Mouse (Mus musculus): ENCODE data around the gene Mettl9. TPM values are rescaled to one million over a fixed set of nuclear protein-coding genes. Genes with fewer than 3 reads are reported as not detected.
A peak's percentile ranks its signal among the peaks of the same experiment; 100 is the strongest.
"Not testable (repeated sequence)": the region's sequence is repeated elsewhere in the genome, so short reads cannot be mapped to it uniquely, and the experiment has no call there.

Gene Mettl9
- 43.8 and 61.5 TPM in 2 replicates for total RNA-seq (2014; fragmentation: Nextera tagmentation)
- total RNA-seq (2017) = 62.1 and 72.0 TPM in 2 replicates

- ATAC-seq (replicated peaks; ENCODE audit: poor library complexity, severe bottlenecking) = peak; percentile 96
Measured at GRCm38 (mm10) chr7:121033856-121034652, at the start of gene Mettl9. TSS of gene Mettl9 (plus strand) at chr7:121034445.

GRCm38 (mm10) chr7:120991191-120991590 is 43.1 kb upstream of the Mettl9 start:
- ATAC-seq (replicated peaks; ENCODE audit: poor library complexity, severe bottlenecking) = no peak

- no peak for ATAC-seq (replicated peaks; ENCODE audit: poor library complexity, severe bottlenecking)
Measured at GRCm38 (mm10) chr7:120999021-120999530, 35.2 kb upstream of the Mettl9 start.

- no peak for ATAC-seq (replicated peaks; ENCODE audit: poor library complexity, severe bottlenecking)
Measured at GRCm38 (mm10) chr7:121000065-121000822, 34.0 kb upstream of the Mettl9 start.

- no peak for ATAC-seq (replicated peaks; ENCODE audit: poor library complexity, severe bottlenecking)
Measured at GRCm38 (mm10) chr7:121001879-121002278, 32.4 kb upstream of the Mettl9 start.

- no peak for ATAC-seq (replicated peaks; ENCODE audit: poor library complexity, severe bottlenecking)
Measured at GRCm38 (mm10) chr7:121002407-121002928, 31.8 kb upstream of the Mettl9 start.

- ATAC-seq (replicated peaks; ENCODE audit: poor library complexity, severe bottlenecking) = no peak; the same call in 1 of the 2 replicates
Measured at GRCm38 (mm10) chr7:121003793-121004418, 30.3 kb upstream of the Mettl9 start.

GRCm38 (mm10) chr7:121011794-121012689 is 22.2 kb upstream of the Mettl9 start:
- no peak for ATAC-seq (replicated peaks; ENCODE audit: poor library complexity, severe bottlenecking)

GRCm38 (mm10) chr7:121014486-121014885 is 19.8 kb upstream of the Mettl9 start:
- no peak for ATAC-seq (replicated peaks; ENCODE audit: poor library complexity, severe bottlenecking)

- peak; percentile 84 for ATAC-seq (replicated peaks; ENCODE audit: poor library complexity, severe bottlenecking)
Measured at GRCm38 (mm10) chr7:121018778-121019177, 15.5 kb upstream of the Mettl9 start.

GRCm38 (mm10) chr7:121020277-121020676 is 14.0 kb upstream of the Mettl9 start:
- 0 out of 2 replicates have a peak, but pooled peaks have one; percentile 35 for ATAC-seq (replicated peaks; ENCODE audit: poor library complexity, severe bottlenecking)

- no peak for ATAC-seq (replicated peaks; ENCODE audit: poor library complexity, severe bottlenecking)
Measured at GRCm38 (mm10) chr7:121025221-121026008, 8.8 kb upstream of the Mettl9 start.

- ATAC-seq (replicated peaks; ENCODE audit: poor library complexity, severe bottlenecking) = no peak
Measured at GRCm38 (mm10) chr7:121026300-121026699, 7.9 kb upstream of the Mettl9 start.

GRCm38 (mm10) chr7:121029947-121030346 is 4.3 kb upstream of the Mettl9 start:
- not testable (repeated sequence) for ATAC-seq (replicated peaks; ENCODE audit: poor library complexity, severe bottlenecking)

- ATAC-seq (replicated peaks; ENCODE audit: poor library complexity, severe bottlenecking) = peak; percentile 20
Measured at GRCm38 (mm10) chr7:121034701-121035141, 476 bp downstream of the Mettl9 start.

- ATAC-seq (replicated peaks; ENCODE audit: poor library complexity, severe bottlenecking) = peak; percentile 40
Measured at GRCm38 (mm10) chr7:121035161-121035721, 996 bp downstream of the Mettl9 start.

GRCm38 (mm10) chr7:121040595-121040994 is 6.3 kb downstream of the Mettl9 start:
- ATAC-seq (replicated peaks; ENCODE audit: poor library complexity, severe bottlenecking) = peak; percentile 14; the same call in 1 of the 2 replicates

GRCm38 (mm10) chr7:121041989-121042388 is 7.7 kb downstream of the Mettl9 start:
- ATAC-seq (replicated peaks; ENCODE audit: poor library complexity, severe bottlenecking) = 0 out of 2 replicates have a peak, but pooled peaks have one; percentile 12

Data from granulocyte monocyte progenitor cell, adult 5-6 weeks (primary cell).